Mouse (Mus musculus) MEL (cell line): Measurements from ENCODE around the gene Arsg.

Experiments
- CTCF ChIP-seq, 3 experiments: IDR thresholded peaks in 2 of 3; conservative IDR thresholded peaks in 1 of 3; 2 replicates each; pipeline ENCODE4 v1.5.1; 2011 to 2012; ENCODE audit warnings: low read length in 3 of 3, low read depth in 2 of 3, mild to moderate bottlenecking in 2 of 3, improper control_type of control experiment in 1 of 3, inconsistent platforms in 1 of 3, mixed read lengths in 1 of 3, moderate library complexity in 1 of 3; ENCODE audit not compliant: control insufficient read depth in 1 of 3, insufficient read depth in 1 of 3, poor library complexity in 1 of 3, severe bottlenecking in 1 of 3
- ELF1 ChIP-seq: IDR thresholded peaks from 2 replicates; pipeline ENCODE4 v1.6.1; 2014; ENCODE audit warnings: low read depth, mild to moderate bottlenecking, inconsistent platforms, low read length, improper control_type of control experiment, moderate library complexity
- ETS1 ChIP-seq: IDR thresholded peaks from 2 replicates; pipeline ENCODE4 v1.6.1; 2012; ENCODE audit warnings: low read depth, mild to moderate bottlenecking, inconsistent platforms, low read length, improper control_type of control experiment, moderate library complexity
- KAT2A ChIP-seq: conservative IDR thresholded peaks from 2 replicates; pipeline ENCODE4 v1.6.1; 2012; ENCODE audit warnings: low read depth, low read length, improper control_type of control experiment, inconsistent platforms
- MAZ ChIP-seq: IDR thresholded peaks from 2 replicates; pipeline ENCODE4 v1.6.1; 2012; ENCODE audit warnings: low read depth, mild to moderate bottlenecking, inconsistent platforms, low read length, improper control_type of control experiment
- POLR2A ChIP-seq, 2 experiments: IDR thresholded peaks; 2 replicates each; pipeline ENCODE4 v1.6.1; 2011 to 2012; ENCODE audit warnings: low read length in 2 of 2, mild to moderate bottlenecking in 2 of 2, control low read depth in 1 of 2, improper control_type of control experiment in 1 of 2, low read depth in 1 of 2, moderate library complexity in 1 of 2; ENCODE audit not compliant: control insufficient read depth in 1 of 2, insufficient read depth in 1 of 2, poor library complexity in 1 of 2
- POLR2AphosphoS5 ChIP-seq: IDR thresholded peaks from 2 replicates; pipeline ENCODE4 v1.6.1; 2012; ENCODE audit warnings: low read depth, borderline replicate concordance, mild to moderate bottlenecking, inconsistent platforms, low read length, moderate library complexity, mixed read lengths
- RCOR1 ChIP-seq: IDR thresholded peaks from 2 replicates; pipeline ENCODE4 v1.6.1; 2012; ENCODE audit warnings: low read depth, mild to moderate bottlenecking, inconsistent platforms, low read length, improper control_type of control experiment
- SMC3 ChIP-seq: IDR thresholded peaks from 2 replicates; pipeline ENCODE4 v1.6.1; 2011; ENCODE audit warnings: low read depth, low read length, improper control_type of control experiment
- TBP ChIP-seq: IDR thresholded peaks from 2 replicates; pipeline ENCODE4 v1.8.0; 2011; ENCODE audit warnings: low read depth, low read length, improper control_type of control experiment
- ZKSCAN1 ChIP-seq: IDR thresholded peaks from 2 replicates; pipeline ENCODE4 v1.6.1; 2012; ENCODE audit warnings: low read depth, mild to moderate bottlenecking, inconsistent platforms, low read length, improper control_type of control experiment, moderate library complexity

DNA sequence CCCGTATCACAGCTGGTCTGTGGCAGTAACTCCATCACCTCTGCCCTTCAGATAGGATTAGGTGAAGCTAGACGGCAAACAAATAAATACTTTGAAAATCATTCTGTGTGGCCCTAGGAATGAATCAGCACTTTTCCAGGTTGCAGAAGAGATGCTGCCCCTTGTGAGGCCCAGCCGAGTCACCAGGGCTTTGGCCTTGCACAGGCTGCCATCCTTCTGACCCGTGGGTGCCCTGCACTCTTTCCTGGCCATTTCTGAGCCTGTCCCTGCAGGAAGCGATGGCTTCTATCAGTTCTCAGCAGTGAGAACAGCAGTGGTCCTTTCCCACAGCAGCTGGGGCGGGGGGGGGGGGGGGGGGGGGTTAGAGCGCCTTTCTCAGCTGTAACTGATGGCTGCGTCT, 36.3 kb upstream of the Arsg start:
- no peak for TF ChIP-seq POLR2A (IDR thresholded peaks at IDR 0.05; ENCODE audit: control insufficient read depth in 1 of 2, insufficient read depth in 1 of 2, low read depth in 1 of 2, low read length in 2 of 2, poor library complexity in 1 of 2)
- TF ChIP-seq KAT2A = no peak
- no peak for TF ChIP-seq CTCF (IDR thresholded peaks at IDR 0.05 in 2 of 3, conservative IDR thresholded peaks at IDR 0.05 in 1 of 3; ENCODE audit: control insufficient read depth in 1 of 3, insufficient read depth in 1 of 3, low read depth in 2 of 3, low read length in 3 of 3, poor library complexity in 1 of 3, severe bottlenecking in 1 of 3)
- no peak for TF ChIP-seq ETS1
- TF ChIP-seq TBP = no peak
- TF ChIP-seq ELF1 = no peak
- no peak for TF ChIP-seq POLR2AphosphoS5
- no peak for TF ChIP-seq RCOR1
- no peak for TF ChIP-seq MAZ
- TF ChIP-seq SMC3 = no peak
- no peak for TF ChIP-seq ZKSCAN1
